Mouse (Mus musculus) CD4-positive, CD25-positive, alpha-beta regulatory T cell, adult 4 months (primary cell): ENCODE results near the gene Ddx43. TPM values are rescaled to one million over a fixed set of nuclear protein-coding genes. Genes with fewer than 3 reads are reported as not detected.

Source experiments
- ATAC-seq: one replicate; pipeline ENCODE4 v1.8.0; 2017
- polyA plus RNA-seq, 2 experiments: library from polyadenylated mRNA; unstranded; fragments of 100-300 nt; shearing (Covaris generic); gene quantifications; one replicate each; pipeline ENCODE4 v1.2.1; 2017

Ddx43 gene
- polyA plus RNA-seq, 2 experiments from 2014 or later, result 2.6 to 4.7 TPM

DNA sequence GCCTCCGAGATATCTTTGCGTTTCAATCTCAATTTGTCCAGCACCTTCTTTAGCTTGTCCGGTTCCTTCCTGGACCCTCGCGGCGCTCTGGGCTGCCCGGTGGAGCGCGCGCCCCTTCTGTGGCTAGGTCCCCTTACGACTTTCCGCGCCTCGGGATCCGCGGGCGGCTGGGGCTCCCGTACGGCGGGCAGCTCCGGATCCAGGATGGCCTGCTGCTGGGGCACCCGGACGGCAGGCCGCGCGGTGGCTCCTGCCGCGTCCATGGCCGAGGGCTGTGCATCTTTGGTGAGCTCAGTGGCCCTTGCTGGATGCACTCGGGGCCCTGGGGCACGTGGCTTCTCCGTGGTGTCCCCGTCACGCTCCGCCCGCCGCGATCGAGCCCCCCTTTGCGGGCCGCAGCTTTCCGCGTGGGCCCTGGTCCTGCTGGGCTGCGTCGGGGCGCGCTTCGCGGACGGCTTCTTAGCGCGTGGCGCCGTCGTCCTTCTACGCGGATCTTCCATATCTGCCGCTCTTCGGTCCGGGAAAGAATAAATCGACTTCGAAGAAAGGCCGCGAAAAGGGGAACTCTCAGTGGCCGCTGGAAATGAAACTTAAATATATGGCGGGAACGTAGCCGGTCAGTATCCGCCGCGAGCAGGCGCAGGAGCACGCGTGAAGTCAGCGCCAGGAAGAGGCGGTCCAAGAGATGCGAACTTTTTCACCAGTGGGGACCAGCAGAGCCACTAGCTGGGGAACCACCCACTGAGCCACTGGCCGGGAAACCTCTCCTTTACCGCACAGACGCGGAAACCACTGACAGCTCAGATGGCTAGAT lies 47.2 kb downstream of the Ddx43 start, which contains the start of gene Cgas:
Cgas (minus strand) TSS at position 659 of the 814 bp plus-strand sequence.
- ATAC-seq, result peak; percentile 63

DNA sequence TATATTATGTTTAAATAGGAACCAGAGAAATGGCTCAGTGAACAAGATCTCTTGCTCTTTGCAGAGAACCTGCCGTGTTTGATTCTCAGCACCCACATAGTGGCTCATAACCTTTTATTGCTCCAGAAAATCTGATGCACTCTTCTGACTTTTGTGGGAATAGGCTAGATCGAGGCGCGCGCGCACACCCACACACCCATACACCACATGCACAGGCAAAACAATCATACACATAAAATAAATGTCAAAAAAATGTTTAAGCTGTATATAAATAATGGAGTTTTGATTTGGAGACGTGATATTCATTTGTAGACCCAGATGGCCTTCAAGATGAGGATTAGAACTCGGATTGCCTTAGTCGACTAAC lies 52.0 kb downstream of the Ddx43 start:
- ATAC-seq, result no peak

- peak; percentile 89 for ATAC-seq
These were observed 52.6 kb downstream of the Ddx43 start, which contains the start of the genes Mto1 and Gm17324 for GRCm38 (mm10) chr9:78447973-78448873. Gene Mto1, plus strand, starts transcription at chr9:78448208. Gene Gm17324, minus strand, starts transcription at chr9:78448786.

DNA sequence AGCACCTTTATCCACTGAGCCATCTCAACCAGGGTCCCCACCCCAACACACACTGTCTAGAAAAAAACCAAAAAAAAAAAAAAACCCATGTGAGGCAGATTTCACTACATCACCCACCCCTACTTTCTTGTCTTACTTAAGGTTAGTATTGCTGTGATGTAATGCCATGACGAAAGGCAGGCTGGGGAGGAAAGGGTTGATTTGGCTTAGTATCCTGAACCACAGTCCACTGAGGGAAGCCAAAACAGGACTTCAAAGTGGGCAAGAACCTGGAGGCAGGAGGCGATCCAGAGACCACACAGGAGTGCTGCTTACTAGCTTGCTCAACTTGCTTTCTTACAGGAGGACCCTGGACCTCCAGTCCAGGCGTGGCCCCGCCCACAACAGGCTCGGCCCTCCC lies 54.8 kb downstream of the Ddx43 start:
- no peak for ATAC-seq

DNA sequence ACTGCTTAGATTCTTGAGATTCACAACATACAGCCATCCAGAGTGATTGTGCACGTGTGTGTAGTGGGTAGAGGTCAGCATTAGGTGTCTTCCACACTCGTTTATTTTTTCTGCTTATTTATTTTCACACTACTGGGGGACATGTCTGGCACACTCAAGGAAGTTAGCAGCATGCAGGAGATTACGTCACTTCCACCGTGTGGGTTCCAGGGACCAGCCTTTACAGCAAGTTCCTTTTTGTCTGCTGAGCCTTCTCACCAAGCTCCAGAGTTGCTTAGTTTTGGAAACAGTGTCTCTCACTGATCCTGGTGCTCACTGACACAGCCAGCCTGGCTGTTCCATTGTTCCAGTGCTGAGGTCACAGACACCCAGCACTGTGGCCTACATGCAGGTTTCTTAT lies 55.8 kb downstream of the Ddx43 start:
- no peak for ATAC-seq

GRCm38 (mm10) chr9:78457026-78457425 lies 61.4 kb downstream of the Ddx43 start:
- ATAC-seq, result no peak

- ATAC-seq, result no peak
These were observed 67.8 kb downstream of the Ddx43 start for GRCm38 (mm10) chr9:78463337-78463736.

DNA sequence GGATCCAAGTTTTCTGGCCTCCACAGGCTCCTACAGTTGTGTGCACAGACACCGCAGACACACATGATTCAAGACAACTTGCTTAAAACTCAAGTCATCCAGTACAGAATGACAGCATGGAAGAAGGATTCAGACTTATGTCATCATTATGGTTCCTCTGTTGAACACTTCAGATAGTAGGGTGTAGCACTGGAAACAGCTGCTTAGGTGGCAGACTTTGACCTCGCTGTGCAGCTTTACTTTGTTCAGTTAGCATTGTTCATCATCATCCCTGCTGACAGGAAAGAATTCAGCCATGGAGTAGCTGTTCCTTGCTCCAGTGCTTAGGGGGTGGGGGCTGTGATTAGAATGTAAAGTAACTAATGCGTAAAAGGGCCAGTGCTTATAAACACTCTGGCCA lies 70.1 kb downstream of the Ddx43 start:
- no peak for ATAC-seq

Other genes with a start within 250 kb of the Ddx43 start
- 10 to 100 TPM; 64.6 to 66.5 TPM for gene Gsta4, start 213.0 kb upstream of the Ddx43 start, polyA plus RNA-seq
- gene Gsta1, start 165.1 kb upstream of the Ddx43 start, polyA plus RNA-seq, result not detected
- gene Gm3776, start 138.6 kb upstream of the Ddx43 start, polyA plus RNA-seq, result not detected
- not detected for gene Gm10639, start 105.9 kb upstream of the Ddx43 start, polyA plus RNA-seq
- gene Omt2a, start 81.0 kb upstream of the Ddx43 start, polyA plus RNA-seq, result not detected
- not detected for gene Omt2b, start 68.2 kb upstream of the Ddx43 start, polyA plus RNA-seq
- gene Gsta2, start 40.0 kb upstream of the Ddx43 start, polyA plus RNA-seq, result not detected
- not detected for gene Dppa5a, start 27.6 kb upstream of the Ddx43 start, polyA plus RNA-seq
- not detected for gene Ooep, start 17.1 kb upstream of the Ddx43 start, polyA plus RNA-seq
- gene Cgas, start 47.5 kb downstream of the Ddx43 start, polyA plus RNA-seq, result 1 to 10 TPM; 2.3 to 3.1 TPM
- gene Mto1, start 52.4 kb downstream of the Ddx43 start, polyA plus RNA-seq, result 10 to 100 TPM; 15.6 to 19.1 TPM
- under 1 TPM in 1 of 2 experiments, not detected in 1; 0.51 TPM for gene Gm17324, start 53.0 kb downstream of the Ddx43 start, polyA plus RNA-seq
- over 10,000 TPM; 10,256 to 11,102 TPM for gene Eef1a1, start 93.4 kb downstream of the Ddx43 start, polyA plus RNA-seq
- 10 to 100 TPM; 11.0 to 11.8 TPM for gene Slc17a5, start 192.3 kb downstream of the Ddx43 start, polyA plus RNA-seq
- gene Cd109, start 219.8 kb downstream of the Ddx43 start, polyA plus RNA-seq, result not detected